Comparison of ENCODE assay signal across 7 mouse cellular contexts in genomic region chr1:35959729-35960128, GRCm38 (mm10).
"Had no signal": no experiment of that assay in that cellular context is flagged by ENCODE, and none has a peak within 500 bp of the region (broad histone marks: within the 10 kb centered on the region; RNA-seq: fewer than 3 reads in every experiment).

No protein-coding gene starts in this region.

- DNase-seq: kidney, postnatal 10 days; kidney, postnatal 4 days; liver, embryonic 13.5 days; liver, postnatal 0 days; lung, postnatal 14 days; right cerebral cortex, postnatal 25 days; thymus, postnatal 4 days had no signal
